Mouse (Mus musculus) right cerebral cortex, adult 2 months (tissue): ENCODE measurements around the gene Ltv1.
"Not testable (repeated sequence)": the region's sequence is repeated elsewhere in the genome, so short reads cannot be mapped to it uniquely, and the experiment has no call there.

Experiments
- DNase-seq, 2 experiments: peaks; one replicate each; pipeline ENCODE4 v3.0.0; 2021 to 2022; ENCODE audit warnings: low spot score in 2 of 2

Ltv1 gene

DNA sequence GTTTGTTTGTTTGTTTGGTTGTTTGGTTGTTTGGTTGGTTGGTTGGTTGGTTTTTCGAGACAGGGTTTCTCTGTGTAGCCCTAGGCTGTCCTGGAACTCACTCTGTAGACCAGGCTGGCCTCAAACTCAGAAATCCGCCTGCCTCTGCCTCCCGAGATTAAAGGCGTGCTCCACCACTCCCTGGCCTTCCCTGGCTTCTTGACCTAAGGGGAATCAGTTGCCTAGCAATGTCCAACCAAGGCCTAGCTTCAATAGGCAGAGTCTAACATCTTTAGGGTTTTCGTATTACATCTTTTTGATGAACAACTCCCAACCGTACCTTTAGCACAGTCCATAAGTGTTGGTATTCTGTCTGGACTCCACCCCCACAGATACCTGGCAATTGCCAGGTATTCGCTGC lies 528 bp upstream of the Ltv1 start:
- not testable (repeated sequence) for DNase-seq

DNA sequence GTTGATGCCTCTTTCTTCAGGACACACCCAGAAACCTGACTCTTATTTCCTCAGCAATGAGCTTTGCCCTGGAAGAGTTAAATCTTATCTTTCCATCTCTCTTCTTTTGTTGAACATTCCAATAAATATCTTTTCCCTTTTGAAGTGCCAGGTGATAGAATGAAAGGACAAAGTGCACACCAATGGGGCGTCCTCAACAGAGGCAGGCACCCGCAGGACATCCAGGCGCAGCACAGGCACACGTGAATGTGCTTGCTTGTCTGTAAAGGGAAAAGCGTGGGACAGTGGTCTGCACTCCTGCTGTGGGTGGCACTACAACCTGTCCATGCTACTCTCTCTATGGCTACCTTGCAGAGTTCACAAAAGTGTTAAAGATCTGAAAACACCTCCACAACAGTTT lies 3.1 kb downstream of the Ltv1 start:
- no peak for DNase-seq

DNA sequence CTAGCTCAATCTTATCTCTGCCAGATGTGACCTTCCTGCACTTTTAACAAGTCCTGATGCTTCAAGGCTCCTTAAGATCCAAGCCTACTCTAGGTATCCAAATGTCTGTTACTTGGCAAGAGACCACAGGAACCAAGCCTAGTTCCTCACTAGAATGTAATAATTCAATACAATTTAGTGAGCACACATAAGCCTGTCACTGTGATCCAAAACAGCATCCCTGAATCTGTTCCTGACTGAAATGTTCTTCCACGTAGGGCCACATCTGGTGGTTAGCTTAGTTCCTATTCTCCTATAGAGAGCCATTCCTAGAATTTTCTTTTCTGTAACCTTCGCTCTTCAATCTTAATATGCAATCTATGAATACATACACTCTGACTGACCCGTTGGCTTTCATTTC lies 6.2 kb downstream of the Ltv1 start:
- no peak for DNase-seq

DNA sequence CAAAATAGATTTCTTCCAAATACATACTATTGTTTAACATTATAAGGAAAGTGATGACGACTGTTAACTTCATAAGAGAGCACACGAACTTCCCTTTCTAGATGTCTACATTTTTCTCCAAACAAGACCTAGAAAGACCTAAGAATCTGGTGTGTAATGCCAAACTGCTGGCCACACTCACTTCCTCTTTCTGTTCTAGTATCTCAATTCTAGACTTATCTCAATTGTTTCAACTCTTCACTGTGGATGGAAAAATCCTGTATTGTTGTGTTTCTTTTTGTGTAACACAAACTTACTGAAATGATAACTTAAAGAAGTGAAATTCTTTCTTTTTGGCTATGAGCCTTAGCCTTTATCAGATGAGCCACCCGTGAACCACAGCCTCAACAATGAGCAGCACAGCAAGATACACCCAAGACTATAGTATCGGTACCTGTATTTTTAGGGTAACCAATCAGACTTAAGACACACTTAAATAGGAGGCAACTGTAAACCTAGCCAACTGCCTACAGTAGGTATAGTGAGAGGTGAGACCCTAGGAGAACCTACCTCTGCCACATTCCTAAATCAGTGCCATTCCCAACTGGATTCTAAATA lies 8.7 kb downstream of the Ltv1 start:
- no peak for DNase-seq

DNA sequence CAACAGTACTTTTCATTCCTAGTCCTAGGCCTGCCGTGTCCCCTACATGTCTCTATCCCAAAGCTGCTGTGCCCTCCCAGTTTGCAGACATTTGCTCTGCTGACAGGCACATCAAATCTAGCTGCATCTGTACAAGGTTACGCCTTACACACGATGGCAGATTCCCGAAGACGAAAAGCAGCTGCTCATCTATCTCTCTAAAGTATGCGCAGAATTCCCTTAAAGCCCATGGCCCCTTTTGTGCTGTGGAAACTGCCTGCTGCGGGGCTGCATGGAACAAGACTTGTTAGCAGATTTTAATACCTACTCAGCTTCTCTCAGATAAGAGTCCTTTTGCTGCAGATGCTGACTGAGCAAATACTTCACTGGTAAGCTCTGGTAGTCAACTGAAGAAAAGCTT lies 12.8 kb downstream of the Ltv1 start:
- no peak for DNase-seq

DNA sequence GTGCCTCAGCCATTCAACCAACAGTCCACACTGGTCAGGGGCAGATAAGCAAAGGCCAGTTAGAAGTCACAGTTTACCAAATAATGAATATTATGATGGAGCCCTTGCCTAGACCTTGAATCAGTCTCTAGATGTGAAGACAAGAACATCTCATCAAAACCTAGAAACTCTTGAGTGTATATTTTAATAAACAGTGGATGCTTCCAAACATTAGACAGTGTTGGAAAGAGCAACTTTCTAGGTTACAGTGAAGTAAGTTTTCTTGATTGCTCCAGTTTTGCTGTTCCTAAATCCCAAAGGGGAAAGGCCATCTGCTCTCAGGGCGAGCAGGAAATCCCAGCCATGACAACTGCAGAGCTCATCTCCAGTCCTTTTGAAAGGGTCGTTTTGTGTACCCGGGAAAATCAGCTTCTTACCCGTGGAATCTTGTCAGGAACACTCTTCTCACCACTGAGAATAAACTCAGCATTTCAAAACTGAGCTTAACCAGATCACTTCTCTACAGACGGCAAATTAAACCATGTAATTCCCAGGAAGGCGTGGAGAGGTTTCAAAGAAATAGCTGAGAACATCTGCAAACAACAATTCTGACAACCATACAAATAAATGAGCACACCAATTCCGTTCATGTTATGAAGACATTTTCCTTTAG lies 14.9 kb downstream of the Ltv1 start, which contains the start of gene Zc2hc1b:
Gene Zc2hc1b (minus strand): TSS at position 51 of the 652 bp plus-strand sequence.
- DNase-seq, result no peak

DNA sequence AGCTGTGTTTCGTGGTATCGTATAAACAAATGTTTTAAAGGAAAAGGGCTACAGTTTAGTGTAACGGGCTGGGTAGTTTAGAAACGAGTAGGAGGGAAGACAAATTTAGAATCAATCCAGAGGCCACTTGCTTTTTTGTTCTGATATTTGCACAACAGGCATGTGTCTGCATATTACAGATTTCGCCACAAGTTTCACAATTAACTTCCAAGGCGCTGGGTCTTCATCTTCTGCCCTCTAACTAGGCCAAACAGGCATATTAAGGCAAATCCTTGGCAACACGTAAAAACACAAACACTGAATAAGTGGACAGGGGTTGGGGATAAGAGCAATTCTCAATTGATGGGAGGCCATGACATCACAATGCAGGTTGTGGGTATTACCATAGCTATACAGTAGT lies 17.1 kb downstream of the Ltv1 start:
- no peak for DNase-seq

DNA sequence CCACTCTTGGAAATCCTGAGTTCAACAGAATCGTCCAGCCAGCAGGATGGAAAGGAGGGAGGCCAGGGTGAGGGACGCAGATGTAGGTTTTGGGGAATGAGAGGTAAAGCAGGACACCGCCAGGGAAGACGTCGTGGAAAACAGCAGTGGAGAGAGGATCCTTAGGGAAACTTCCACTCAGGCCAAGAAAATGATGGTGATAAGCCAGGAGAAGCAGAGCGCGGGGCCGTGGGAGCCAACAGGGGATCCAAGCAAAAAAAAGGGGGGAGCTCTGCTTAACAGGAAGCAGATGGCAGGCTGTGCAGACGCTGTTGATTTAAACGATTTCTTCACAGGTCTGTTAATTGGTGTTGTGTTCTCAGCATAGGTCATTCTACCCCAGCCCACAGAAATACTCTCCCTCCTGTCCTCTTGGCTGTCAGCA lies 20.2 kb downstream of the Ltv1 start:
- no peak for DNase-seq

DNA sequence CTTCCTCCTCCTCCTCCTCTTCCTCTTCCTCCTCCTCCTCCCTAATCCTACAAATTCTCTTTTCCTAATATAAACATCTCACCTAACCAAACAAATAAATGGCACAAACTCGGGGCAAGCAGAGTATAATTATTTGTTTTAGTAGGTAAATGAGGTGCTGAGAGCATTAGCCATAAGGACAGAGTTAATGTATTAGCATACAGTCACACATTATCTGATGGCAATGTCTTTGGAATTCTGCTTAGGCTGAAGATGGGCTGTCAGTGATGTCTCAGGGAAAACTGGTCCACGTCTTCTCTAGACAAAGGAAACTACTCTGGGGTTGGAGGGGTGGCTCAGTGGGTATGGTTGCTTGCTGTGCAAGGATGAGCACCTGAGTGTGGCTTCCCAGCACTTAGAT lies 21.5 kb downstream of the Ltv1 start:
- no peak for DNase-seq

DNA sequence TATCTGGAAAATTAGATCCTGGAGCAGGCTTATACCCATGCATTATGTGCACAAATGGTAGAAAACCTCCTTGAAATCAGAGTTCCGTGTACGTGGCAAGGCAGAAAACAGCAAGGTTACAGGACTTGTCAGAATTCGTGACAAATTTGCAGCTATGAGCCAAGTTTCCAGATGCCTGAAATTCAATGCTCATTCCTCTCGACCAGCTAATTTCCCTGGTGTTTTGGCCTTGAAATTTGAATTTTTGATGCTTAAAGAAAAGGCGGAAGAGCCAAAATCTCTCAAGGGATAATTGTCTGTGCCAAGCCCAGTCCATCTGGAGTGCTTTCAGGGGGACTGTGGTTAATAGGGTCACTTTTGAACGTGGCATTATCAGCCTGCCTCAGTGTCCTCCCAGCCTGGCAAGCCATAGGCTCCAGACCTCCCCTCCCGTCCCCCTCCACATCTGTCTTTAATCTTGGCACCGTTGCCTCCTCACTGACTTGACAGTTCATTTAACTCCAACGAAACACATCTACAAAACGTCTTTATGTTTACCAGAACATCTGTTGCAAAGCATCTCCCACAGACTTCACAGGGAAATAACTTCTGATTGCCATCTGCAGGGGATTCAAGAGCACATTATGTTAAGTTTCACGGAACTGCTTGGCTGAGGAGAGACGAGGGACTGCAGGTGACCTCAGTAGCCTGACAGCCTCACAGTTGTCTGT lies 22.1 kb downstream of the Ltv1 start:
- no peak for DNase-seq

DNA sequence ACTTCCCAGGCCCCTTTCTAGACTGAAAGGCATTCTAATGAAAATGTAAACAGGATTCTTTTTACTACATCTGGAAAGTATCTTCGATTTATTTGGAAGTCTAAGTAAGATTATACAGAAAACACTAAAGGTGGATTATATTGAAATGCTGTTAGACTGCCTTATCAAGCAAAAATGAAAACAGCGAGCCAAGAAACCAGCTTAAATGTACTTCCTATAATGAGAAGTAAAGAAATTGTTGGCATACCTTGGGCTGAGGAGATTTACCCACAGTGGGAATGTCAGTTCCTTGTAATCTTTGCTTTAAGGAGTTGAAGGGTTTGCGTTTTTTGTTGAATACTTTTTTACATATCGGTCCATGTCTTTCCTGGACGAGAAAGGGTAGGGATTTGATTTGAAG lies 24.5 kb downstream of the Ltv1 start:
- DNase-seq, result no peak

DNA sequence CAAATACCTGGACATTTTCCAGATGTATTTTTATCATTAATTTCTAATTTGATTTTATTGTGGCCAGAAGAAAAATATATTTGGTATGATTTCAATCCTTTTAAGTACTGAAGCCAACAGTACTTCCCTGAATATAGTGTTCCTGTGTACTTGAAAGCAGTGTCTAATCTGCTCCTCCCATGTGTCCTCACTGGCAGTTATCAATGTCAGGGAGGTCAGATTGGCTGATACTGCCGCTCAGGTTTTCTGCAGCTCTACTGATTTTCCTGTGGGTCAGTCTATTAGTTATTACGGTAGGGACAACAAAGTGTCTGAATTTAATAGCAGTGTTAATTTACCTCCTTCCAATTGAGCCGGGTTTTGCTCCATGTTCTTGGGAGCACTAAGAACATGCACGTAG lies 30.9 kb downstream of the Ltv1 start:
- no peak for DNase-seq

DNA sequence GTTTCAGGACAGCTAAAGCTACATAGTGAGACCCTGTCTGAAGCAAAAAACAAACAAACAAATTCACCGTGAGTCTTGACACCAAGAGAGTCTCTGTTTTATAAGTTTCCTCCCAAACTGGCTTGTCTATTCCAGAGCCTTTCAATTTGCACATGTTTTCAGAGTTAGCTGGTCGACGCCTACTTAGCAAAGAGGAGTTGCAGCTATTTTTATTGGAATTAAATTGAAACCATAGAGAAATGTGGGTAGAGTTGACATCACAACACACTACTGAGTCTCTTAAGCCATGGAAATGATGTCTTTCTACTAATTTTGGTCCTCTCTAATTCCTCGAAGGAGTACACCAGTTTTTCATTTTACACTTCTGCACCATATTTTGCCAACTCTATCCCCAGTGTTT lies 32.1 kb downstream of the Ltv1 start:
- DNase-seq, result no peak

DNA sequence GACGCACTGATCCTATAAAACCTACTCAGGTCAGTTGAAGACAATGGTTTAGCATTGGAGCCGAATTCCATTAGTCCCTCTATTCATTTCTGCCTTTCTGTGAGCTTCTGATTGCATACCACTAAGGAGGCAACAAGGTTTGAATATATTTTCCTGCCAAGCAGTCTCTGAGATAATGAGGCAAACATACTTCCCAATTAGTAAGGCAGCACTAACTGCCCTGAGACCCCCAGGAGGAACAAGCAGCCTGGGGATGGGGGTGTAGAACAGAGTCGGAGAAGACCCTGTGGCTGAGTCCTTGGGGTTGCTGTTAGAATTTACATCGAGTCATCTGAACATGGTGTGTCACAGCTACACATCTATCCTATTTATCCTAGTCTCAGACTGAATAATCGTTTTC lies 37.6 kb downstream of the Ltv1 start:
- no peak for DNase-seq

DNA sequence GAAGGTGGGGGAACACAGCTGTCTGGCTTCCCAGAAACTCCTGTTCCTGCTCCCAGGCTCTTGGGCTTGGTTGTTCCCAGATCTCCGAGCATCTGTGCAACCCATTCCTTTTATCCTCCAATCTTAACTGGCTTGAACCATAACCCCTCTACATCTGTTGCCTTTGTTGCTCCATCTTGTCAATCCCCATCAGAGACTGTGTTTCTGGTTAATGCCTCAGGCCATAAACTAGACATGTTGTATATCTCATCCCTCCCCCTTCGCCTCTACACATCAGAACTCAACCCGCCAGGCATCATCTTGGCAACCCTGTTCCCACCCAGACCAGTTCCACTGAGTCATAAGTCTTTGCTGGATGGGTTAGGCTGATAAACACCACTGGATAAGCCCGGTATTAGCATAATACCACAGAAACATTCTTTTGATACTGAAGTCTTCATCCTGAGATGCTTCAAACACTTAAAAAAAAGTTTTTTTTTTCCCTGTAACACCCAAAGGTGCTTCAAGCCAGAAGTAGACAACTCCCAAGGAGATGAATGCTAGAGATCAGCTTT lies 40.1 kb downstream of the Ltv1 start:
- DNase-seq, result no peak

DNA sequence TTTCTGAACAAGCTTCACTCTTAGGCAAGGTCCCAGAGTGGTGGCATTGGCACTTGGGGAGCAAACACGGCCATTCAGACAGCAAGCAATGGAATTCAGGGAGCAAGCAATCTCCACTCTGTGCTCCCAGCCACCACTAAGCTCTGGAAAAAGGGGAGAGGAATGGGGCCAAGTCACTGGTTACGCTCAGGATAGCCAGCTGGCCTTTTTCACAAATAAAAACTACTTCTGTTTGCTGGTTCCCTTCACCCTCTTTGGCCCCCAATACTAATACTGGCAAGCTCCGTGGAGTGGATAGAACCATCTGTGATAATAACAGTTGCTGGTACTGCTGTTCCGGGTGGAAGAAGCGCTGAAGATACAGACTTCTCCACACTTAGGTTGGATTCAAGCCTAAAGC lies 41.6 kb downstream of the Ltv1 start:
- no peak for DNase-seq

DNA sequence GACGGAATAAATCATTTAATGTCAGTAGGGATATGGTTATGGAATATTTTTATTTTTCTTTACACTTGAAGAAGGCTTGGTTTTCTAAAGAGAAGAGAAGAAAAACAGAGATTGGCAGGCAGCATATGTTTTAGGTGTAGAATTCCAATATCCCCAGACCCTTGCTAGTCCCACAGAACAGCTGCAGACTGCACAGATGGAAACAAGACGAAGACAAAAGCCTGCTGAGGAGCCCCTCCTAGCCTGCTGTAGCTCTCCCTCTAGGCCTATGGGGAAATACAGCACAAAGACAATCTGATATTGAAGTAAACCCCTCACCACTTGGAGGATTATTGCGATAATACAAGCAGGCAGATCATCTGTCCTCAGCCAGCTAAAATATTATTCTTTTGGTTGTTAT lies 42.5 kb downstream of the Ltv1 start:
- no peak for DNase-seq

DNA sequence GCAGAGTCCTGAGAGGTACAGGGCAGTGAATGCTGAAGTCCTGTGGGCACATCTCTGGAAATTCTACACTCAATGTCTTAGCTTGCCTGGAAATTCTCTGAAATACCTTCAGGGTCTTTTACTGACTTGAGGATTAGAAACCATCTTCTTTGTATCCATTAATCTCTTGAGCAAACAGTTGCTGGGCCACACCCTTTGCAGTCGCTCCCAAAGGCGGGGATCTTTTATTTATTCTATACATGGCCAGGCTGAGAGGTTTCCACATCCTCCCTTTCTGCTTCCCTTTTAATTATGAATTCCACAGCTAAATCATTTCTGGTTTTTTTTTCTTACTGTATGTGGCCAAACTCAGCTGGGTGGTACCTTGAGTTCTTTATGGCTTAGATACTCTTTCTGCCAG lies 52.5 kb downstream of the Ltv1 start:
- no peak for DNase-seq

DNA sequence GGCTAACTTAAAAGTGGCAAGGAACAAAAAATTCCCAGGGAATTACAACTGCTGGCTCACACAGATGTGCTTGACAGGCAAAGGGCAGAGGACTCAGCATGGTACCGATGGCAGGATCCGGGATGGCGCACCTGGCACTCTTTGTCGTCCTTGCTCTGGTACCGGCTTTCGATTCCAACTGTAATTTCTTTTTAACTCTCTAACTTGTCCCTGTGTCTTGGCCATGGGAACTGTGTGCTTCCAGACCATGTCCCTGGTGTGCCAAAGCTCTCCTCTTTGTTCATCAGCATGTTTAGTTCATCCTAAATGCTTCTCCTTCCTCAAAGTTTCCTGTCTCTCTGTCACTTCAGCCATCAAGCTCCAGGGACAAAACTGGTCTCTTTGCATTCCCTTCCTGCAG lies 55.1 kb downstream of the Ltv1 start:
- no peak for DNase-seq

DNA sequence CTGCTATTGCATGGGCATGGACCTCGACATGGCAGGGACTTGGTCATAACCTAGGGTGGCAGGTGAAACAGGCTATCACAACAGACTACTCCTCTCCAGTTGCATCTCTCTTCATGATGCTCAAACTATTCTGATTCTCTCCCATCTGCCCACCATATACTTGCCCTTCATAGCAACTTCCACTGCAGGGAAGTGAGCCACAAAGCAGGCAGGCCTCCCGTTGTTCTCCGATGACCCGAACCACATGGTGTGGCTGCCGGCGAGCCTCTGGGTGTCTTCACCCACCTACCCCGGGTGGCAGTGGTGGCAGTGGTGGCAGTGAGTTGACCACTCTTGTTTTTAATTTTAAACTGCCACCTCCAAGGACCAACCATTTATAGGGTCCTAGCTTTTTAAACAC lies 57.2 kb downstream of the Ltv1 start:
- DNase-seq, result no peak

DNA sequence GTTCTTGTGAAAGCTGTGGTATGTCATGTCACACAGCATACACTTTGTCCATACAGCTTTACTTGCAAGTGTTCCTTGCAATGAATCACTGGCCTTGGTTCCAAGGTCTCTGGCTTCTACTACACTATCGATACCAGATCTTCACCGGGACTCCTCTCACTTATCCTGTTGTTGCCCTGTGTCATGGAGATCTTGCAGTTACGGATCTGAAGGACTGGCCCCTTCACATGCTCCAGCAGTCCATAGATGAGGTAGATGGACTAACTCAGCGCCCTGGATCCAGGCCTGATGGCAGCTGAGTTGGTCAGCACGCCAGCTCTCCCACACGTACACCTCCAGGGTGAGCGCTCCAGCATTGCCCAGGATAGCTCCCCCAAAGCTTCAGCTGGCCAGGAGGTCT lies 57.7 kb downstream of the Ltv1 start:
- no peak for DNase-seq

DNA sequence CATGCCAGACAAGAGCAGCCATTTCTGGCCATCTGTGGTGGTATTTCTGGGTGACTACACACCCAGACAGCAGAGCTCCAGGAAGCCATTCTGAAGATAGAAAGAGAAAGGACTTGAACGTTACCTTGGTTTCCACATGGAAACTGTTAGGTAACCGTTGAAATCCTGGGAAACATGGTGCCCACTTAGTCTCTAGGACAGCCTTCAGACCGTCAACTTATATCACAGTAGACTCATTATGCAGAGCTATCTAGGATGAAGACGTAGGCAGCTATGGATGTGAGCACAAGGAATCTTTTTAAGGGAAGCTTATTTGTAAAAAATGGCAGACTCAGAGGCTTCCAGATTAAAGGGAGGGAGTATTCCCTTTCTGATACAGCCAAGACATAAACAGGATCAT lies 59.1 kb downstream of the Ltv1 start:
- DNase-seq, result no peak
